Mouse (Mus musculus) ES-Bruce4 (cell line): ENCODE measurements around the gene Shisa7.

ENCODE experiments used
- CTCF ChIP-seq: IDR thresholded peaks from one replicate; pipeline ENCODE4 v1.8.1; 2011; ENCODE audit warnings: low read depth, low read length
- EP300 ChIP-seq: IDR thresholded peaks from 2 replicates; pipeline ENCODE4 v1.6.1; 2011; ENCODE audit warnings: low read depth, low read length; ENCODE audit not compliant: insufficient read depth

DNA sequence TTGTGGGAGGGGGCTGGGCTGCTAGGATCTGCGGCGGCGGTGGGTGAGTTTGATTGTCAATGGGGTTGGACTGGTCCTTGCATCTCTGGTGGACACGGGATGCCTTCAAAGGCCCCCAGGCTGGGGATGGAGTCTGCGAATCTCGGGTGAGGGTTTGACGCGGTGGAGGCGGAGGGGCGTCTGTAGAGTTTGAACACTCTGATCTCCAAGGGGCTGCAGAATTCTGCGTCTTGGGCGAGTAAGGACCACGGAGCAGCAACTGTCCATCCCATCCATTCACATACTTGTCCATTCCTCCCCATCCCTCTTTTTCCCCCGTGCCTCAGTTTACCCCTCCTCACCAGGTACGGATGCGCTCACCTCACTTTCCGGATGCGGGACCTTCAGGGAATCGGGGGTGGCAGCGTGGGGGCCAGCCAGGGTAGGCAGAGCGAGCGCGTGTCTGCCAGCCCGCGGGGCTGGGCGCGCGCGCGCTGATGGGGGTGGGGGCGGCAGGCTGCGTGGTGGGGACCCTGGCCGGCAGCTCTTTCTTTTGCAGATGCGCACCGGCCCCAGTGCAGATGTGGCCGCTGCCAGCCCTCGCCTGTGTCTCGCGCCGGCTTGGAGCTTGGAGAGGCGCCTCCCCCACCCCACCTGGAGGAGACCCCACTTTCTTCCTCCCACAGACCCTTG is at the start of gene Shisa7:
- TF ChIP-seq CTCF (no peak), EP300 (no peak)
